Mouse (Mus musculus) embryonic facial prominence, embryonic 15.5 days (tissue): ENCODE measurements around the gene Bzw1. TPM values are rescaled to one million over a fixed set of nuclear protein-coding genes. Genes with fewer than 3 reads are reported as not detected.

Experiments
- ATAC-seq: fragments of 200-750 bp; cut with Nextera tagmentation; 2 replicates; pipeline ENCODE4 v1.8.0; 2017; ENCODE audit warnings: low read depth, moderate TSS enrichment; ENCODE audit not compliant: insufficient number of reproducible peaks, low FRiP score, low TSS enrichment
- H3K27ac ChIP-seq: fragments of 300-500 bp; sonication (generic); replicated peaks from 2 replicates; pipeline ENCODE4 v1.5.1; 2015; ENCODE audit warnings: mild to moderate bottlenecking, inconsistent platforms
- H3K27me3 ChIP-seq: fragments of 300-500 bp; sonication (generic); 2 replicates; pipeline ENCODE4 v1.6.1; 2015; ENCODE audit warnings: inconsistent platforms
- H3K36me3 ChIP-seq: fragments of 300-500 bp; sonication (generic); 2 replicates; pipeline ENCODE4 v1.6.1; 2015; ENCODE audit warnings: mild to moderate bottlenecking, inconsistent platforms
- H3K4me1 ChIP-seq: fragments of 300-500 bp; sonication (generic); 2 replicates; pipeline ENCODE4 v1.6.1; 2015; ENCODE audit warnings: inconsistent platforms
- H3K4me2 ChIP-seq: fragments of 300-500 bp; sonication (generic); replicated peaks from 2 replicates; pipeline ENCODE4 v1.6.1; 2015; ENCODE audit warnings: mild to moderate bottlenecking, inconsistent platforms
- H3K4me3 ChIP-seq: fragments of 300-500 bp; sonication (generic); replicated peaks from 2 replicates; pipeline ENCODE4 v1.5.1; 2015; ENCODE audit warnings: mild to moderate bottlenecking, inconsistent platforms
- H3K9ac ChIP-seq: fragments of 300-500 bp; sonication (generic); 2 replicates; pipeline ENCODE4 v1.6.1; 2015; ENCODE audit warnings: inconsistent platforms
- H3K9me3 ChIP-seq: fragments of 300-500 bp; sonication (generic); replicated peaks from 2 replicates; pipeline ENCODE4 v1.6.1; 2016; ENCODE audit warnings: inconsistent platforms
- WGBS: fragments of 180-500 bp; shearing (Covaris S2); methylation state at CpG from one replicate; pipeline ENCODE4 v1.1.7; 2015; 5-methylcytosine and 5-hydroxymethylcytosine counted together
- polyA plus RNA-seq: library from polyadenylated mRNA; unstranded; fragments of >200 nt; fragmentation: Nextera tagmentation; extraction: Ambion mirVana; gene quantifications from 2 replicates; pipeline ENCODE4 v1.2.1, GENCODE M21; 2015

The Bzw1 gene
- polyA plus RNA-seq, 1 experiment from 2014 or later: 297 TPM

DNA sequence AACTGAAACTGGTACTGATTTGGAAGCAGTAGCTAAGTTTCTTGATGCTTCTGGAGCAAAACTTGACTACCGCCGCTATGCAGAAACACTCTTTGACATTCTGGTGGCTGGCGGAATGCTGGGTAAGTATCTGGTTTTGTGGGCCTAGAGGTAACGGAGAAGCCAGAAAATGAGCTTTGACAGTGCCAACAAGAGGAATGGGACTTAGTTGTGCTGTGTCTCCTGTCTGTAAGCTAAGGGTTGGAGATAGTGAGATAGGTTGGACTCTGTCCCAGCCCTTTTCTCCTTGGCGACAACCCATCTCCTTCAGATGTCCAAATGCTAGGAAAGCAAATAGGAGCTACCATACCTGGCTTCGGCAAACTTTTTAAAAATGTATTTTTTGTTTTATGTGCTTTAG, 5.0 kb downstream of the Bzw1 start:
- Histone ChIP-seq H3K4me2 (no peak overlapping the region), H3K4me1 (0 out of 2 replicates have a peak, but pooled peaks cover 4% of the 10 kb centered on the region), H3K9ac (no peak overlapping the region), H3K27me3 (no peaks in the 10 kb centered on the region), H3K36me3 (peaks cover 72% of the 10 kb centered on the region), H3K4me3 (no peak overlapping the region), H3K27ac (no peak overlapping the region), H3K9me3 (no peaks in the 10 kb centered on the region)
- no peak for ATAC-seq
- WGBS: 92% methylated on average over 6 of the region's 6 CpGs

DNA sequence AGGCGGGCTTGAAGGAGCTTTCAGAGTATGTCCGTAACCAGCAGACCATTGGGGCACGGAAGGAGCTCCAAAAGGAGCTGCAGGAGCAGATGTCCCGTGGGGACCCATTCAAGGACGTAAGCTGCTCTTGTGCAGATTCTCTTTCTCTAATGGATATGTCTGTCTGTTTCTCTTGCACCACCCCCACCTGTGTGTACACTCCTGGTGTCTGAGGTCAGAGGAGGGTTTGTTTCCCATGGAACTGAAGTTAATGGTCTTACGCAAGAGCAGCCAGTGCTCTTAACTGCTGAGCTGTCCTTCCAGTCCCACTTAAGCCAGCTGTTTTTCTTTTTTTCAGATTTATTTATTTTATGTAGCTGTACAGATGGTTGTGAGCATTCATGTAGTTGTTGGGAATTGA, 8.7 kb downstream of the Bzw1 start:
- no peak for ATAC-seq
- Histone ChIP-seq H3K4me3 (no peak overlapping the region), H3K36me3 (peaks cover 82% of the 10 kb centered on the region)

GRCm38 (mm10) chr1:58403745-58404144, 11.0 kb downstream of the Bzw1 start:
- no peak overlapping the region for H3K27ac ChIP-seq
- H3K36me3 ChIP-seq: peaks cover 74% of the 10 kb centered on the region
- no peak overlapping the region for H3K4me2 ChIP-seq
- no peaks in the 10 kb centered on the region for H3K9me3 ChIP-seq
- ATAC-seq: no peak
- no peaks in the 10 kb centered on the region for H3K4me1 ChIP-seq
- H3K27me3 ChIP-seq: no peaks in the 10 kb centered on the region
- H3K4me3 ChIP-seq: no peak overlapping the region
- WGBS: 92% methylated on average over 5 of the region's 5 CpGs
- no peak overlapping the region for H3K9ac ChIP-seq

More for the DNA sequence above, 8.7 kb downstream of the Bzw1 start:
- no peak overlapping the region for H3K4me2 ChIP-seq
- H3K9ac ChIP-seq: no peak overlapping the region
- no peaks in the 10 kb centered on the region for H3K4me1 ChIP-seq
- no peak overlapping the region for H3K27ac ChIP-seq
- 92% methylated on average over 6 of the region's 6 CpGs for WGBS
- H3K9me3 ChIP-seq: no peaks in the 10 kb centered on the region
- no peaks in the 10 kb centered on the region for H3K27me3 ChIP-seq

DNA sequence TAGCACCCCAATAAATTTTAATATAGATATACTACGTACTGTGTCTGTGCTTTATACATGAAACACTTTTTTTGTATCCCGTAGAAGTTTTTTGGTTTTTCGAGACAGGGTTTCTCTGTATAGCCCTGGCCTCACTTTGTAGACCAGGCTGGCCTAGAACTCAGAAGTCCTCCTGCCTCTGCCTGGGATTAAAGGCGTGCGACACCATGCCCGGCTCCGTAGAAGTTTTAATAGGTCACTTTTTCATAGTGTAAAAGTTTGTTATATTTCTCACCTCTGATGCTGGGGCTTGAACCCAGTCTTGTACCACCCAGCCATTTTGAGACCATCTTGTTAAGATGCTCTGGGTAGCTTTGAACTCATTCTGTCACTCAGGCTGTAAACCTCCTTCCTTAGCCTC, 14.6 kb downstream of the Bzw1 start:
- Histone ChIP-seq H3K4me2 (no peak overlapping the region), H3K27me3 (no peaks in the 10 kb centered on the region), H3K9ac (no peak overlapping the region), H3K36me3 (peaks cover 70% of the 10 kb centered on the region), H3K4me1 (no peaks in the 10 kb centered on the region), H3K9me3 (no peaks in the 10 kb centered on the region), H3K27ac (no peak overlapping the region), H3K4me3 (no peak overlapping the region)
- no peak for ATAC-seq
- WGBS: 97% methylated on average over 7 of the region's 7 CpGs

DNA sequence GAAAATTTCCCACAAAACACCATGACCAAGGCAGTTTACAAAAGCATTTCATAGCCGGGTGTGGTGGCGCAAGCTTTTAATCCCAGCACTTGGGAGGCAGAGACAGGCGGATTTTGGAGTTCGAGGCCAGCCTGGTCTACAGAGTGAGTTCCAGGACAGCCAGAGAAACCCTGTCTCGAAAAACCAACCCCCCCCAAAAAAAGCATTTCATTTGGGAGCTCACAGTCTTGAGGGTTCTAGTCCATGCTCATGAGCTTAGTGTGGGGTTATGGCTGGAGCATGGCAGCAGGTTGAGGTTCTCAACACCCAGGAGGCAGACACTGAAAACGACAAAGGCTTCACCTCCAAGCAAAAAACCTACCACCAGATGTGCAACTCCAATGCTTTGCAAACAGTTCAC, 15.4 kb downstream of the Bzw1 start:
- 83% methylated on average over 6 of the region's 6 CpGs for WGBS

DNA sequence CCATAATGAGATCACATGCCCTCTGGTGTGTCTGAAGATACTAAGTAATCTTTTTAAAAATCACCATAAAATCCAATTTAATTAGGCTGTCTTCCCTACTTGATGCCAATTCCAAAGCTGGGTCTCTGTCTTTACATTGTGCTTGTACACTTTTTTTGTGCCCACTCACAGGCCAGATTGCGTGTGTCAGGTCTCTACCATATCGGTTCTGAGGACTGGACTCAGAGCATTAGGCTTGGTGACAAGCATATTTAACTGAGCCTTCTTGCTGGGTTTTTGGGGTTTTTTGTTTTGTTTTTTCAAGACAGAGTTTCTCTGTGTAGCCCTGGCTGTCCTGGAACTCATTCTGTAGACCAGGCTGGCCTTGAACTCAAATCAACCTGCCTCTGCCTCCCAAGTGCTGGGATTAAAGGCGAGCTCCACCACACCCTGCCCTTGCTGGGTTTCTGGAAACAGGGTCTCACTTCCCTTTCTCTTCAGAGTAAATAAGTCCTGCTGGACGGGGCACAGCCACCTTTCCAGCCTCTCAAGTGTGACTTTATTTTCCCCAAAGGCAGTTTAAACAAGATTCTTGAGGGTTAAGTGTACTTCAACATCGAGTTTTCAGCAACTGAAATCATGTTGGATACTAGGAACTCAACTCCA, 17.0 kb downstream of the Bzw1 start:
- no peaks in the 10 kb centered on the region for H3K27me3 ChIP-seq
- no peak for ATAC-seq
- H3K4me1 ChIP-seq: no peaks in the 10 kb centered on the region
- no peaks in the 10 kb centered on the region for H3K9me3 ChIP-seq
- H3K27ac ChIP-seq: no peak overlapping the region; the same call in 1 of the 2 replicates
- no peak overlapping the region for H3K4me3 ChIP-seq
- H3K9ac ChIP-seq: no peak overlapping the region
- H3K36me3 ChIP-seq: peaks cover 70% of the 10 kb centered on the region
- WGBS: 77% methylated on average over 5 of the region's 5 CpGs
- H3K4me2 ChIP-seq: no peak overlapping the region

More for the DNA sequence above, 15.4 kb downstream of the Bzw1 start:
- Histone ChIP-seq H3K4me3 (no peak overlapping the region), H3K9me3 (no peaks in the 10 kb centered on the region), H3K9ac (no peak overlapping the region), H3K4me2 (no peak overlapping the region), H3K36me3 (peaks cover 69% of the 10 kb centered on the region), H3K27me3 (no peaks in the 10 kb centered on the region), H3K27ac (no peak overlapping the region), H3K4me1 (no peaks in the 10 kb centered on the region)
- no peak for ATAC-seq

DNA sequence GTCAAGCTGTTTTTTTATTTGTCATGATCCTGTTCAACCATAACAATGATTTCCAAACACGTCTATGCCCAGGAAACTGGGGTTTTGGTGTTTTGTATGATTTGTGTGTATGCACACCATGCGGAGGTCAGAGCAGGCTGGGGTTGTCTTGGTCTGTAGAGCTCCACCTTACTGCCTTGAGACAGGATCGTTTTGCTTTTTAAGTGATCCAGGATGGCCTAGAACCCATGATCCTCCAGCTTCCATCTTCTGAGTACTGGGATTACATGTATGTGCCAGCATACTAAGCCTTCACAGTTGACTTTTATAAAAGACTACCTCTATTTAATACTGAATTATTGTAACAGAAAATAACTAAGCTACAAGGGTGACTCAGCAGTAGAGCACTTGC, 17.5 kb downstream of the Bzw1 start:
- H3K4me3 ChIP-seq: no peak overlapping the region
- no peaks in the 10 kb centered on the region for H3K4me1 ChIP-seq
- H3K9ac ChIP-seq: no peak overlapping the region
- peaks cover 74% of the 10 kb centered on the region for H3K36me3 ChIP-seq
- H3K9me3 ChIP-seq: no peaks in the 10 kb centered on the region
- H3K27me3 ChIP-seq: no peaks in the 10 kb centered on the region
- WGBS: 76% methylated on average over 3 of the region's 3 CpGs
- no peak overlapping the region for H3K27ac ChIP-seq
- no peak overlapping the region for H3K4me2 ChIP-seq
- ATAC-seq: no peak

DNA sequence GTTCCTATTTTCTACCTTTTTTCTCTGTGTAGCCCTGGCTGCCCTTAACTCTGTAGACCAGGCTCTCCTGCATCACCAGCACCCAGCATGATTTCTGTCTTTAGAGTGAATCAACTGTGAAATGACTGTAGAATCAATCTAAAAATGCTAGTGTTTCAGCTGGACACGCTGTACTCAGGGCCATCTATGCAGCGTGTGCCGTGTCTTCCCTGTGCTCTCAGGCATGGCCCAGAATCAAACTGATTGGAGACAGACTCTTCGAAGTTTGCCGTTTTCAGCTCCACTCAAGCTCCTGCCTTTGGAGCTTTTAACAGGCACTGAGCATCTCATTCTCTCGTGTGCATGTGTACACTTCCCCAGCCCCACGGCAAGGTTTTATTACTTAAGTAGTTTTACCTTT, 18.1 kb downstream of the Bzw1 start:
- no peak overlapping the region for H3K4me2 ChIP-seq
- H3K9ac ChIP-seq: no peak overlapping the region
- no peak for ATAC-seq
- peaks cover 75% of the 10 kb centered on the region for H3K36me3 ChIP-seq
- no peaks in the 10 kb centered on the region for H3K27me3 ChIP-seq
- no peak overlapping the region for H3K27ac ChIP-seq
- WGBS: 89% methylated on average over 7 of the region's 7 CpGs
- no peaks in the 10 kb centered on the region for H3K9me3 ChIP-seq
- no peaks in the 10 kb centered on the region for H3K4me1 ChIP-seq
- no peak overlapping the region for H3K4me3 ChIP-seq

- no peak for ATAC-seq
- 0 out of 2 replicates have a peak, but pooled peaks cover 3% of the 10 kb centered on the region for H3K4me1 ChIP-seq
- no peak overlapping the region for H3K4me3 ChIP-seq
- H3K9ac ChIP-seq: no peak overlapping the region
- H3K27ac ChIP-seq: no peak overlapping the region
- WGBS: 26% methylated on average over 1 of the region's 1 CpGs
- no peaks in the 10 kb centered on the region for H3K27me3 ChIP-seq
- H3K36me3 ChIP-seq: peaks cover 84% of the 10 kb centered on the region
- no peak overlapping the region for H3K4me2 ChIP-seq
- no peaks in the 10 kb centered on the region for H3K9me3 ChIP-seq
These were observed 22.7 kb downstream of the Bzw1 start for GRCm38 (mm10) chr1:58415442-58415841.

- no peaks in the 10 kb centered on the region for H3K9me3 ChIP-seq
- H3K4me1 ChIP-seq: peaks cover 5% of the 10 kb centered on the region
- H3K36me3 ChIP-seq: peaks cover 80% of the 10 kb centered on the region
- ATAC-seq: no peak
- H3K4me3 ChIP-seq: no peak overlapping the region
- WGBS: 75% methylated on average over 2 of the region's 2 CpGs
- no peaks in the 10 kb centered on the region for H3K27me3 ChIP-seq
- no peak overlapping the region for H3K27ac ChIP-seq
- no peak overlapping the region for H3K4me2 ChIP-seq
- H3K9ac ChIP-seq: no peak overlapping the region
These were observed 23.4 kb downstream of the Bzw1 start for GRCm38 (mm10) chr1:58416048-58416447.

DNA sequence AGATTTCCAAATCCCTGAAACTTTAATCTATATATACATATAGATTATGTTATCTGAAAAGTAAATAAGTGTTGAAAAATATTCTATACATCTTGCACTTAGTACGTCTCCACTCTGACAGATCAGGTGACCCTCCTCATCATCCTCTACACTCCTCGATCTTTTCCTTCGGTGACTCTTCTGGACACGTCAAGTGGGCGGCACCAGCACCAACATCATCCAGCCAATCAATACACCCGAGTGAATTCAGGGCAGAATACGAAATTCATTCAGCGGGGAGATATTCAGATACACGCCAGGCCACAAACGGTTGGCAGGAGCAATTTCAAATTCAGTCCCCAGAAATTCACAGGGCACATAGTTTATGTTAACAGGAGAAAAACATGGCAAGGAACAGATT, 27.3 kb downstream of the Bzw1 start:
- Histone ChIP-seq H3K27me3 (no peaks in the 10 kb centered on the region), H3K4me1 (peaks cover 15% of the 10 kb centered on the region), H3K4me2 (no peak overlapping the region), H3K36me3 (peaks cover 51% of the 10 kb centered on the region), H3K27ac (no peak overlapping the region), H3K9me3 (no peaks in the 10 kb centered on the region), H3K4me3 (no peak overlapping the region), H3K9ac (no peak overlapping the region)
- 87% methylated on average over 10 of the region's 10 CpGs for WGBS
- no peak for ATAC-seq

GRCm38 (mm10) chr1:58420961-58421360, 28.3 kb downstream of the Bzw1 start:
- no peaks in the 10 kb centered on the region for H3K27me3 ChIP-seq
- H3K27ac ChIP-seq: no peak overlapping the region
- no peak overlapping the region for H3K9ac ChIP-seq
- peak overlapping the region; percentile 19 for H3K4me2 ChIP-seq
- H3K36me3 ChIP-seq: peaks cover 44% of the 10 kb centered on the region
- 60% methylated on average over 7 of the region's 7 CpGs for WGBS
- H3K9me3 ChIP-seq: no peaks in the 10 kb centered on the region
- no peak for ATAC-seq
- peaks cover 15% of the 10 kb centered on the region for H3K4me1 ChIP-seq
- H3K4me3 ChIP-seq: peak overlapping the region; percentile 91; the same call in 1 of the 2 replicates
